Mouse (Mus musculus) midbrain, embryonic 10.5 days (tissue): Measurements from ENCODE around the gene Preb. TPM values are rescaled to one million over a fixed set of nuclear protein-coding genes. Genes with fewer than 3 reads are reported as not detected.

Experiments used
- DNase-seq: peaks from one replicate; pipeline ENCODE4 v3.0.0-alpha.2; 2017; ENCODE audit warnings: low spot score
- H3K27ac ChIP-seq: fragments of 300-500 bp; sonication (generic); replicated peaks from 2 replicates; pipeline ENCODE4 v1.5.1; 2016; ENCODE audit warnings: mild to moderate bottlenecking
- H3K27me3 ChIP-seq: fragments of 300-500 bp; sonication (generic); 2 replicates; pipeline ENCODE4 v1.6.1; 2016; ENCODE audit warnings: low read depth, mild to moderate bottlenecking; ENCODE audit not compliant: poor library complexity, severe bottlenecking
- H3K36me3 ChIP-seq: fragments of 300-500 bp; sonication (generic); 2 replicates; pipeline ENCODE4 v1.6.1; 2016; ENCODE audit warnings: mild to moderate bottlenecking, moderate library complexity
- H3K4me1 ChIP-seq: fragments of 300-500 bp; sonication (generic); 2 replicates; pipeline ENCODE4 v1.6.1; 2016
- H3K4me3 ChIP-seq: fragments of 300-500 bp; sonication (generic); 2 replicates; pipeline ENCODE4 v1.5.1; 2016; ENCODE audit warnings: mild to moderate bottlenecking, moderate library complexity
- H3K9me3 ChIP-seq: fragments of 300-500 bp; sonication (generic); replicated peaks from 2 replicates; pipeline ENCODE4 v1.6.1; 2016; ENCODE audit warnings: mild to moderate bottlenecking
- WGBS: fragments of 180-500 bp; shearing (Covaris S2); methylation state at CpG from one replicate; pipeline ENCODE4 v1.1.7; 2016; 5-methylcytosine and 5-hydroxymethylcytosine counted together
- polyA plus RNA-seq: library from polyadenylated mRNA; unstranded; fragments of >200 nt; fragmentation: Nextera tagmentation; extraction: Ambion mirVana; gene quantifications from 2 replicates; pipeline ENCODE4 v1.2.1, GENCODE M21; 2016

The Preb gene
- polyA plus RNA-seq, 1 experiment from 2014 or later = 138 TPM

GRCm38 (mm10) chr5:30927945-30928529, 32.1 kb downstream of the Preb start:
- Histone ChIP-seq H3K27ac (no peak overlapping the region), H3K4me1 (peaks cover 7% of the 10 kb centered on the region; the same call in 1 of the 2 replicates), H3K36me3 (no peaks in the 10 kb centered on the region), H3K4me3 (peak overlapping the region; percentile 31; the same call in 1 of the 2 replicates), H3K9me3 (no peaks in the 10 kb centered on the region), H3K27me3 (peaks cover 21% of the 10 kb centered on the region)
- WGBS = 43% methylated on average over 7 of the region's 7 CpGs
- no peak for DNase-seq

GRCm38 (mm10) chr5:30926073-30926472, 34.1 kb downstream of the Preb start:
- Histone ChIP-seq H3K36me3 (no peaks in the 10 kb centered on the region), H3K27me3 (peaks cover 29% of the 10 kb centered on the region), H3K9me3 (no peaks in the 10 kb centered on the region), H3K4me3 (no peak overlapping the region), H3K27ac (no peak overlapping the region), H3K4me1 (peaks cover 27% of the 10 kb centered on the region)
- DNase-seq = no peak
- 83% methylated on average over 2 of the region's 2 CpGs for WGBS

GRCm38 (mm10) chr5:30925217-30925616, 34.9 kb downstream of the Preb start:
- DNase-seq = no peak
- no peaks in the 10 kb centered on the region for H3K36me3 ChIP-seq
- H3K27me3 ChIP-seq = peaks cover 35% of the 10 kb centered on the region
- no peak overlapping the region for H3K27ac ChIP-seq
- H3K4me1 ChIP-seq = peaks cover 35% of the 10 kb centered on the region
- WGBS = 90% methylated on average over 5 of the region's 5 CpGs
- no peak overlapping the region for H3K4me3 ChIP-seq
- no peaks in the 10 kb centered on the region for H3K9me3 ChIP-seq

GRCm38 (mm10) chr5:30924614-30925013, 35.5 kb downstream of the Preb start:
- Histone ChIP-seq H3K27me3 (peaks cover 41% of the 10 kb centered on the region), H3K36me3 (no peaks in the 10 kb centered on the region), H3K4me1 (peaks cover 36% of the 10 kb centered on the region), H3K27ac (no peak overlapping the region), H3K4me3 (no peak overlapping the region), H3K9me3 (no peaks in the 10 kb centered on the region)
- DNase-seq = no peak
- WGBS = 80% methylated on average over 8 of the region's 8 CpGs

- Histone ChIP-seq H3K36me3 (peaks cover 8% of the 10 kb centered on the region), H3K9me3 (no peaks in the 10 kb centered on the region), H3K27ac (no peak overlapping the region), H3K4me3 (no peak overlapping the region), H3K4me1 (peaks cover 37% of the 10 kb centered on the region), H3K27me3 (peaks cover 43% of the 10 kb centered on the region)
- 92% methylated on average over 6 of the region's 6 CpGs for WGBS
- DNase-seq = no peak
Observed at GRCm38 (mm10) chr5:30923119-30923518, 37.0 kb downstream of the Preb start.

- H3K4me1 ChIP-seq = peaks cover 36% of the 10 kb centered on the region
- H3K27me3 ChIP-seq = peaks cover 43% of the 10 kb centered on the region
- H3K9me3 ChIP-seq = no peaks in the 10 kb centered on the region
- DNase-seq = no peak
- WGBS = 77% methylated on average over 10 of the region's 10 CpGs
- H3K36me3 ChIP-seq = peaks cover 9% of the 10 kb centered on the region
- H3K27ac ChIP-seq = no peak overlapping the region
- H3K4me3 ChIP-seq = peak overlapping the region; percentile 60
Observed at GRCm38 (mm10) chr5:30922581-30923041, 37.5 kb downstream of the Preb start.

- DNase-seq = peak; percentile 95
- Histone ChIP-seq H3K27ac (peak within 1 kb of the TSS; percentile 82), H3K36me3 (peaks cover 10% of the 10 kb centered on the region), H3K27me3 (peaks cover 43% of the 10 kb centered on the region), H3K9me3 (no peaks in the 10 kb centered on the region), H3K4me3 (peak within 1 kb of the TSS; percentile 60), H3K4me1 (peaks cover 41% of the 10 kb centered on the region)
- WGBS = 1% methylated on average over 40 of the region's 40 CpGs
Observed at GRCm38 (mm10) chr5:30921256-30922033, 38.7 kb downstream of the Preb start, which contains the start of gene Khk. TSS of gene Khk (plus strand) at chr5:30921431.

- Histone ChIP-seq H3K4me3 (peak overlapping the region; percentile 60), H3K4me1 (peaks cover 49% of the 10 kb centered on the region), H3K27ac (peak overlapping the region; percentile 10; the same call in 1 of the 2 replicates), H3K27me3 (peaks cover 43% of the 10 kb centered on the region), H3K36me3 (peaks cover 10% of the 10 kb centered on the region), H3K9me3 (no peaks in the 10 kb centered on the region)
- no peak for DNase-seq
- WGBS = 58% methylated on average over 19 of the region's 19 CpGs
Observed at GRCm38 (mm10) chr5:30920621-30921020, 39.5 kb downstream of the Preb start.

- Histone ChIP-seq H3K4me1 (peaks cover 55% of the 10 kb centered on the region), H3K36me3 (peaks cover 10% of the 10 kb centered on the region), H3K27me3 (peaks cover 39% of the 10 kb centered on the region), H3K27ac (no peak overlapping the region), H3K4me3 (peak overlapping the region; percentile 60; the same call in 1 of the 2 replicates), H3K9me3 (no peaks in the 10 kb centered on the region)
- WGBS = 76% methylated on average over 11 of the region's 11 CpGs
- no peak for DNase-seq
Observed at GRCm38 (mm10) chr5:30919831-30920614, 40.1 kb downstream of the Preb start.

GRCm38 (mm10) chr5:30918691-30919090, 41.5 kb downstream of the Preb start:
- no peak for DNase-seq
- Histone ChIP-seq H3K27ac (no peak overlapping the region), H3K4me1 (peaks cover 68% of the 10 kb centered on the region), H3K36me3 (peaks cover 10% of the 10 kb centered on the region), H3K9me3 (no peaks in the 10 kb centered on the region), H3K4me3 (0 out of 2 replicates have a peak overlapping the region, but pooled peaks have one; percentile 22), H3K27me3 (peaks cover 28% of the 10 kb centered on the region)
- 75% methylated on average over 8 of the region's 8 CpGs for WGBS

- Histone ChIP-seq H3K9me3 (no peaks in the 10 kb centered on the region), H3K4me3 (0 out of 2 replicates have a peak overlapping the region, but pooled peaks have one; percentile 22), H3K4me1 (peaks cover 74% of the 10 kb centered on the region), H3K36me3 (peaks cover 10% of the 10 kb centered on the region), H3K27me3 (peaks cover 22% of the 10 kb centered on the region), H3K27ac (0 out of 2 replicates have a peak overlapping the region, but pooled peaks have one; percentile 14)
- no peak for DNase-seq
- 85% methylated on average over 31 of the region's 31 CpGs for WGBS
Observed at GRCm38 (mm10) chr5:30917891-30918670, 42.1 kb downstream of the Preb start.

GRCm38 (mm10) chr5:30917348-30917747, 42.8 kb downstream of the Preb start:
- no peak overlapping the region for H3K27ac ChIP-seq
- no peak for DNase-seq
- peaks cover 74% of the 10 kb centered on the region for H3K4me1 ChIP-seq
- no peak overlapping the region for H3K4me3 ChIP-seq
- WGBS = 90% methylated on average over 11 of the region's 11 CpGs
- H3K9me3 ChIP-seq = no peaks in the 10 kb centered on the region
- peaks cover 10% of the 10 kb centered on the region for H3K36me3 ChIP-seq
- H3K27me3 ChIP-seq = peaks cover 15% of the 10 kb centered on the region
